Mouse (Mus musculus): ENCODE measurements around the gene Faf2.

The Faf2 gene

DNA sequence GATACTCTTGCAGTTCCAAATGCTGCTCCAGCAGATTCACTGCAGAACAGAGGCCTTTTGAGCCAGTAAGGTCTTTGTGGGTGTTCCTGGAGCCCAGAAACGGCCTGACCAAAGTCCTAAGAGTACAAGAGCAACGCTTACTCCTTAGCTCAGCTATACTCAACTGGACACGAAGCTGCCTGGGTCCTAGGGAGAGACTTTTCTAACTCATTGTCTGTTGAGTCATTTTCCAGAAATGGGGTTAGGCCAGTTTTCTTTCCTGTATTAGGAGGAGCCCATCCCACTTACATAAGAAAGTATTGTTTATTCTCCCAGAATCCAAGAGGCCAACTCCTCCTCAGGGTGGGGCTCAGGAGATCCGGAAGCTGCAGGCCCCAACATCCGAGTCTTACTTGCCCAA, 16.2 kb upstream of the Faf2 start:
- DNase-seq (ENCODE audit: low read depth, low spot score), result no peak

DNA sequence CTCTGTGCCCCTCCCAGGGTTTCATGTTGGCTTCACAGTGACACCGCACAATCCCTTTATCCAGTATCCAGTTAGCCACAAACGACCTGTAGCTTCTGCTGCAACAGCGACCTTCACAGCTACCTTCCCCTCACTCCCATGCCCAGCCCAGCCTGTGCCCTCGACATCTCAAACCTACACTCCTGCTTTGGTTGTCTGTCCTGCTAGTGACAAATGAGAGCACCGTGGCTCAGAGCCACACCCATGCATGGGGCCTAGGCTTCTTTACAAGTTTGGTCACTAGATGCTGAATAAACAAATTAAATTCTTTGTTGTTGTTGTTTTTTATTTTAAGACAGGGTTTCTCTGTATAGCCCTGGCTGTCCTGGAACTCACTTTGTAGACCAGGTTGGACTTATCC, 14.4 kb upstream of the Faf2 start:
- no peak for DNase-seq (ENCODE audit: low read depth, low spot score)

DNA sequence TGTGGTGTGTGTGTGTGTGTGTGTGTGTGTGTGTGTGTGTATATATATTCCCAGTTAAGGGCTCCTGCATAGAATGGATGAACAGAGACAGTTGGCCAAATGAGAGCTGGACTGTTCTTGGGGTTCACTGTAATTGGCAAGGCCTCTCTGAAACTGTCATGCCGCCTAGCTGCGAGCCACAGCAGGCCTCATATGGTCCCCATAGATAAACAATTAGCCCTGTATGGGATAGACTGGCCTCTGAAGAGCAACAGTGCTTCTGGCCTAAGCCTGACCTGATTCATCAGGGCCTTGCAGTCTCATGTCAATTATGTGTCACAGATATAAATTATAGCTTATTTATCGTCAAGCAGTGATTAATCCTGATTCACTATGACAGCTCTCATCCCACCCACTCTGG, 13.6 kb upstream of the Faf2 start:
- DNase-seq (ENCODE audit: low read depth, low spot score), result no peak

DNA sequence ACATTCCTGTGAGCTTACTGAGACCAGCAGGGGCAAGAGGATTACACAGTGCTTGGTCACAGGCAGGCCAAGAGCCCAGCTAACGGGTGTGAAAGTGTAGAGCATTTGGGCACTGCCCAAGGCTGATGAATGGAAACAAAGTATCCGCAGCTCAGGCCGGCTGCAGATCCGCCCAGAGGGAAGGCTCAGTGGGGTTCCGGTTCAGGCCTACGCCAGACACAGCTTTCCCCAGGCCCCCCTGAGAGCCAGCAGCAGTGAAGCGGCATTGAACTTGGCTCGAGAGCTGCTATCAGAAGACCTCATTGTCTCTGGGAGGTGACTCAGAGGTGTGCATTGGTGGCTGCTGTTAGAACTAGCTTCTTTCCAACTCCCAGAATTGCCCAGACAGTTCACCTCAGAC, 12.9 kb upstream of the Faf2 start:
- DNase-seq (ENCODE audit: low read depth, low spot score), result no peak

DNA sequence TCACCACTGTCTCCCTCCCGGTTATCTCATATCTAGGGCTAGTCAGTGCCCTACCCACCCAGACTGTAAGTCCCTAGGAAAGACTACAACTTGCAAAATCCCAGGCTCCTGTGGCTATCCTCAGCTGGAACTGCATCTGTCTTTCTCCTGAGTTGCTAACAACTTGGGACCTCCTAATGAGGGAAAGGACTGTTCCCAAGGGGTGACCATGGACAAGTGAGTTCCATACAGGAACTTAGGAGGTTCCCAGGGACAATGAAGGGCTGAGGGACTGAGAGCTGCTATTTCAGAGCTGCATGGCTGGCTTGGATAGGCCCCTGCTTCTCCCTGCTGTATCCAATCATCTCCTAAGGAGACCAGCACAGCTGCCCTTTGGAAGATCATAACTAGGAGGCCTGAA, 12.3 kb upstream of the Faf2 start:
- no peak for DNase-seq (ENCODE audit: low read depth, low spot score)

DNA sequence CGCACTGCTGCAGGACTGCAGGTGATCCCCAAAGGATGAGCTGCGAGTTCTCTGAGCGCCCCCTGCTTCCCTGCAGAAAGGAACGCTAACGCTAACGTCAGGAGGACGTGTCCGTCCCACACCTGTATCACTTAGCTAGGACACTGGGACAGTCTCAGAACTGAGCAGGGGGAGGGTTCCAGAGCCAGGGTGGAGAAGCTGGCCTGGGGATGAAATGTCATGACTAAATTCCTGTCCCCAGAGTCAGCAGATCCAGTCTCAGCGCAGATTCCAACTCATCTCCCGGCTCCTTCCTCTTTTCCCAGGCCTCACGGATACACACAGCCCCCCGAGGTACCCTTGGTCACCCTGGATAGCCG, 11.0 kb upstream of the Faf2 start:
- DNase-seq (ENCODE audit: low read depth, low spot score), result no peak

DNA sequence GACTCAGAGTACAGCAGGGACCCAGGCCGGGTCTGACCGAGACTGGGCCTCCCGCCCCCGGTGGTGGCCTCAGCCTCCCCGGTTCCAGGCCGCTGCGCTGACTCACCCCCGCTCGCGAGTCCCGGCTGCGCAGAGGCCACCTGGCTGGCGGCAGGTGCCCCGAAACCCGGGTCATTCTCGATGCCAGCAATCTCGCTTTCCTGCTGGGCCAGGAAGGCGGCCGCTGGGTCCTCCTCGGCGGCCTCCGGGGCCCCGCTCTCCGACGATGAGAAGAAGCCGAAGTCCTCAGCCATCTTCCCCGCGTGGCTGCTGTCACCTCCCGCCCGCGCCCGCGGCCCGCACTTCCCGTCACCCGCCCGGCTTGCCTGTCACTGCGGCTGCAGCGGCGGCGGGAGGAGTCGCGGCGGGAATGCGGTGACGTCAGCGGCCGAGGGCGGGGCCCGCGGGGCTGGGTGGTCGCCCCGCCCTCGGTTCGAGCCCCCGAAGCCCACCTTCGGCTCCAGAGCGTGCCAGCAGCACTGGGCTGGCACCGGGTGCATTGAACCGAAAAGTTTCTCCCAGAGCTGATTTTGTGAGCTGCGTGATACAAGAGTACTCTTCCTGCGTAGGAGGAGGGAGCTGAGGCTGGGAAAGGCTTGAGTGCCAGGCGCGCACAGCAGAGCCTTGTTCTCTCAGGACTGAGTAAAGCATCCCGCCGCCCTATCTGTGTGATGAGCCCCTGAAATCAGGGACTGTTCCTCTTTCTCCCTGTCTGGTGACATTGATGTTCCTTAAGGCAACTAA, 10.4 kb upstream of the Faf2 start, which contains the start of gene Cltb:
Cltb (minus strand) TSS at position 373 of the 783 bp plus-strand sequence.
- peak; percentile 86 for DNase-seq (ENCODE audit: low read depth, low spot score)

DNA sequence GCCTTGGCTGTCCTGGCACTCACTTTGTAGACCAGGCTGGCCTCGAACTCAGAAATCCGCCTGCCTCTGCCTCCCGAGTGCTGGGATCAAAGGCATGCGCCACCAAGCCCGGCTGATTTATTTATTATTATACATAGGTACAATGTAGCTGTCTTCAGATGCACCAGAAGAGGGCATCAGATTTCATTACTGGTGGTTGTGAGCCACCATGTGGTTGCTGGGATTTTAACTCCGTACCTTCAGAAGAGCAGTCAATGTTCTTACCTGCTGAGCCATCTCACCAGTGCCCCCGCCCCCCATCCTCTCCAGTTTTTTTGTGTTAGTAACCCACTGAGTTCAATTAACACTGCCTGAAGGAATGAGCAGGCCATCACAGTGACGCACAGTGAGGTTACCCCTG, 8.4 kb upstream of the Faf2 start:
- peak; percentile 25 for DNase-seq (ENCODE audit: low read depth, low spot score)

DNA sequence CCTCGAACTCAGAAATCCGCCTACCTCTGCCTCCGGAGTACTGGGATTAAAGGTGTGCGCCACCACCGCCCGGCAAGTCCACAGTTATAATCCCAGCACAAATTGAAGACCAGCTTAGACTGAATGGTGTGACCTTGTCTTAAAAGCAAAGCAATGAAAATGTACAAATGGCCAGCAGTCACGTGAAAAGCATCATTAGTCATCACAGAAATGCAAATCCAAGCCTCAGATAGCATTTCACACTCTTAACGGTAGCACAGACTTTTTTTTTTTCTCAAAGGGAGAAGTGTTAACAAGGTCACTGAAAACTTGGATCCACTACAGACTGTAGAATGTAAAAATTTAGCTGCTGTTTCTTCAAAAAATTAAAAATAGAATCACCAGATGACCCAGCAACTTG, 5.3 kb upstream of the Faf2 start:
- DNase-seq (ENCODE audit: low read depth, low spot score), result no peak

DNA sequence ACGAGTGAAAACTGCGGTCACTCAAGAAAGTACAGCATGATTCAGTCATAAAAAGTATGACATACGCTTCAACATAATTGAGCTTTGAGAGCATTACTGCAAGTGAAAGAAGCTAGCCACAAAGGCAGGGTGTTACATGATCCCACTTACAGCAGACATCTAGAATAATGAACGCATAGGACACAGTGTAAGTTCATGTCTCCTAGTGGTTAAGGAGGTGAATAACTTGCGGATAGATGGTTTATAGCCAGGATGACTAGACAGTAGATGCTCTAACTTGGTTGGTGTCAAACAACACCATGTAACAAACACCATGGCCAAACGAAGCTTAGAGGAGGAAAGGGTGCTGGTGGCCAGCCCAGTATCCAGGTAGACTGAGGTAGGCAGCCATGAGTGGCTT, 4.6 kb upstream of the Faf2 start:
- DNase-seq (ENCODE audit: low read depth, low spot score), result peak; percentile 14

DNA sequence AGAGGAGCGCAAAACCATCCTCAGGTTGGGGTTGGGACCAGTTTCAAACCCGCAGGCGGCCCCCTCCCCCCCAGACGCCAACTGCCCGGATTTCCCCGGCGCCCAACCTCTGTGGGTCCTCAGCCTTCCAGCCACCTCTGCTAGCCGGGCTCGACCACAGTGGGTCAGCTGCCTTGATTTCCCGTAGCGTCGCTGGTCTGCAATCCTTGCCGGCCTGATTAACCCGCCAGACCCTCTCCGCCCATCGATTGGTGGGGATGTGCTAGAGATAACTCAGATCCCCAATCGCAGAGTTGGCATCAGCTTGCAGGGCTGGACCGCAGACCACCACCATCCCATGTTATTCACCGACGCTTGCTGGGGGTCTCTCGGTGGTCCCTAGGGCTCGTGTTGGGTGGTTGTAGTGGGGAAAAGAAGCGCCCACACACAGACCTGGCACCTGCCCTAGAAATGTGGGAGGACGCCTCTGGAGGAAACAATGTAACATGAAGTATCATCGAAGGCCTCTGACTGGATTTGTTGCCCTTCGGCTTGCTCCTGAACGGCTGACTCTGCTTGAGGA, 457 bp downstream of the Faf2 start:
- peak; percentile 51 for DNase-seq (ENCODE audit: low read depth, low spot score)

DNA sequence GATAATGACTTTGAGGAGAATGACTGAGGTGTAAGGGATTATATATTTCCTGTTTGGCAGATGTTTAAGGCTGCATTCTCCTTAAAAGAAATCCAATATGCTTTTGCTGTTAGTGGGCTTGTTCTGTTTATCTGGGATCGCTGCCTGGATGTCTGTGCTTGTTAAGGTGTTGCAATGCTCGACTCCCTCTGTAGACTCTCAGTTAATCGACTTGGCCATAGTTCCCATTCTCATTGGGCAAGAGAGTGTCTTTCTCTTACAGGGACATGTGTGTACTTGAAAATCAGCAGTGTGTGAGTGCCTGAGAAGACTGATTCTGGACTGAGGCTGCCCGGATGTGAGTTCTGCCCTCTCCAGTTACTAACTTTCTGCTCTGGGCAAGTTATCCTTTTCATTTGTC, 7.5 kb downstream of the Faf2 start:
- DNase-seq (ENCODE audit: low read depth, low spot score), result no peak

DNA sequence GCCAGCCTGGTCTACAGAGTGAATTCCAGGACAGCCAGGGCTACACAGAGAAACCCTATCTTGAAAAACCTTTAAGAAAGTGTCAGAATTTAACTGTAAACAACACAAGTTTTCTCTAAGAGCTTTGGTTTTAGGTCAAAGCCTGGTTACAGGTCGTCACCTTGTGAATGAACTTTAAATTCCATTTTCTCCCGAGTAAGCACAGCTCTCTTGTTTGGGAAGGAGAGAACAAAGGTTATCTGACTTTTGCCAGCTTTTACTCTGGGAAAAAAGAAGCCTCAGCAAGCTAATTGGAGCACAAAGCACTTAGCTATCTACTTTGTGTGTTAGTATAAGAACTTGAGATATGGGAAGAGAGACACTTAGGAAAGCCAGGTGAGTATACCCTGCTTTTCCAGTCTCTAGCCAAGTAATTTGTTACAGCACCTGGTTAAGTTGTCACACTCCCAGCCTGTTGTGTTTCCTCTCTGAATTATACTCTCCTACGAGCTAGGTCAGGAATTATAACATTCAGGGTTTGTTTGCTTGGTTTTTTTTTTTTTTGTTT, 11.2 kb downstream of the Faf2 start:
- no peak for DNase-seq (ENCODE audit: low read depth, low spot score)

DNA sequence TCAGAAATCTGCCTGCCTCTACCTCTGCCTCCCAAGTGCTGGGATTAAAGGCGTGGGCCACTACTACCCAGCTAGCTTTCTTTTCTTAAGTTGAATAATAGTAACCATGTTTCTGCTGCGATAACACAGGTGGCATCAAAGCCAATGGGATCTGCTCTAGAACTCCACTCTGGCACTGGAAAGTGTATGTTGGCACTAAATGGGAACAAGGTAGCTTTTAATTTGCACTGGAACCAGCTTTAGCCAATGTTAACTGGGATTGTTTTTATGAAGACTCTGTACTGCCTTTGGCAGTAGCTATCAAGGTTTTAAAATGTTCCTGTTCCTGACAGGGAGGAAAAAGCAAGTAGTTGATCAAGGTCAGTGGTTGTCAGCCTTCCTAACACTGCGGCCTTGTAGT, 13.4 kb downstream of the Faf2 start:
- no peak for DNase-seq (ENCODE audit: low read depth, low spot score)

DNA sequence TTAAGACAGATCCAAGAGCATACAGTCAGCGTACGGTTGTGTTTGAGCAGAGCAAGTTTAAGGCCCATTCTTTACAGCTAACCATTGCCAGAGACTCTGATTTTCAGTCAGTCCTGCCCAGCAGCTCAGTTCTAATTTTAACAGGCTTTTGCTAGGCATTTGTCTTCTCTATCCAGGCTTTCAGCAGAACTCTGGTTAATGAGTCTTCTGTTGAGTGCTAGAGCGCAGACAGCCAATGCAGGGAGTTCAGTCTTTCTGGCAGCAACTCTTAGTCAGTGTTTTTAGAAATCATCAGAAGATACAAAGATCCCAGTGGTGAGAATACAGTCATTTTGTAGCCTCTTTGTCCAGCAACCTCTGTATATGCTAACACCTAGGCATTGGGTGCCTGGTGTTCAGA, 28.9 kb downstream of the Faf2 start:
- DNase-seq (ENCODE audit: low read depth, low spot score), result no peak

DNA sequence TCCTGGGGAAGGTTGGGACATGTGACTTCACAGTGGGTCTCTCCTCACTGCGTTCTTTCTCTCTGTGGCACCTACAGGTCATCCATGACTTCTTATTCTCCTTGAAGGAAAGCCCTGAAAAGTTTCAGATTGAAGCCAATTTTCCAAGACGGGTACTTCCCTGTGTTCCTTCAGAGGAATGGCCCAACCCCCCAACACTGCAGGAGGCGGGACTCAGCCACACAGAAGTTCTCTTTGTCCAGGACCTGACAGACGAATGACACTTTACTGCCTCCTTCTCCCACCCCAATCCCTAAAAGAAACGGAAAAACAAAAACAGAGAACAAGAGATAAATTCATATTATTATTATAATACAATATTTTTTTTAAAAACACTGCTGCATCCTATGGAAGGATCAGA, 39.3 kb downstream of the Faf2 start:
- DNase-seq (ENCODE audit: low read depth, low spot score), result no peak

DNA sequence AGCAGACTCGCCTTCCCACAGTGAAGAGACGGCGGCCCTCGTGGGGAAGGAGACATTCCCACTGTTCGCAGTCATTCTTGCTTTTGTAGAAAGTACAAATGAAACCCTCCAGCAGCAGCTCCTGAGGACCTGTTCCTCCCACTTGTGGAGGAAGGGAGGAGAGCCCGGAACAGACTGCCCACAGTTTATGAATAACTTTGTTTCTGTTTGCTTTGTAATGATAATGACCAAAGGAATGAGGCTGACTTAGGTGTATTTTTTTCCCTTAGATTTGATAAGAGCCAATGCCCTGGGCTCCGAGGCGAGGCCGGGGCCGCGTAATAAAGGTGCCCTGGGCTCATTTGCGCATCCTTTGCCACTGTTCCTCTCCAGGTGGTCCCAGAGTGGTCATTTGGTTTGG, 39.8 kb downstream of the Faf2 start:
- no peak for DNase-seq (ENCODE audit: low read depth, low spot score)

DNA sequence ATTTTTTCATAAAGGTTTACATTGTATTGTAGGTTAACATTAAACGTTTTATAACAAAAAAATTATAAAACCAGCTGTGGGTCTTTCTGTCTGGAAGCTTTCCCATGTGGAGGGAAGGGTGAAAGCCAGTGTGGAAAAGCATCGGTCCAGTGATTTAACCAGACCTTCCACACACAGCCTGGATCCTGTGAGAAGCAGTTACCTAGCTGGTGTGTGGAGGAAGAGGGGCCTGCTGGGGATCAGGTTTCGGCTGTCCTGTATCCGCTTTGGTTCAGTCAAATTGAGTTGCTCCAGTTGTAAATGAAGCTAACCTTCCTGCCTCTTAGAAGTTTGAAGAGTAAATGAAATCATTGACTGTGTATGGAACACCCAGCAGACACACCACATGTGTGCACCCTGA, 42.4 kb downstream of the Faf2 start:
- no peak for DNase-seq (ENCODE audit: low read depth, low spot score)

DNA sequence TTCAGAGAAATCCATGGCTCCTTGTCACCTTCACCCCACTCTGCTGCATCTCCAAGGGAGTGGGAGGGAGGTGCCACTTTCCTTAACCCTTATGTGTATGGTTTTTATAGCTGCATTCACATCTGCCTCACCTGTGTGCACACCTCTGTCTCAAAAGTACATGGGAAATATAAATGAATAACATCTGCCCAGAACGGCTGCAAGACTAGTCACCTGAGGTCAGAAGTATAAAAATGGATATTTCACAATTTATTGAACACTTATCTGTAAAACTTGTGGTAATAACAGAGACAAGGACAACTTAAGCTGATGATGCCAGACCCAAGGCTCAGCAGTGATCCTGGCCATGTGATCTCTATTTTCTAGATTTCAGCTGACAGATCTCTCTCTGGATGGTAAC, 42.9 kb downstream of the Faf2 start:
- no peak for DNase-seq (ENCODE audit: low read depth, low spot score)

DNA sequence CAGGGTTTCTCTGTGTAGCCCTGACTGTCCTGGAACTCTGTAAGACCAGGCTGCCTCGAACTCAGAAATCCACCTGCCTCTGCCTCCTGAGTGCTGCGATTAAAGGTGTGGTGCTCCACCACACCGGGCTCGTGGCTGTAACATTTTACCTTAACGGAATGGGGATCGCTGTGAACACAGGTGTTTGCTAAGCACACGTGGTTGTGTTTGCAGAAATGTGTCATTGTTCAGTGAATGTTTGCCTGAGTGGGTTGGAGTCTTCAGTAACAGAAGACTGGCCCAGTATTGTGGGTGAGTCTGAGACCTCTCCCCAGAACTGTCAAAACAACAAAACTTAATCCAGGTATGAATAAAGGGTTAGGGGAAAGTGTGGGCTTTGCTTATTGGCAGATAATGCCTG, 43.5 kb downstream of the Faf2 start:
- DNase-seq (ENCODE audit: low read depth, low spot score), result no peak

DNA sequence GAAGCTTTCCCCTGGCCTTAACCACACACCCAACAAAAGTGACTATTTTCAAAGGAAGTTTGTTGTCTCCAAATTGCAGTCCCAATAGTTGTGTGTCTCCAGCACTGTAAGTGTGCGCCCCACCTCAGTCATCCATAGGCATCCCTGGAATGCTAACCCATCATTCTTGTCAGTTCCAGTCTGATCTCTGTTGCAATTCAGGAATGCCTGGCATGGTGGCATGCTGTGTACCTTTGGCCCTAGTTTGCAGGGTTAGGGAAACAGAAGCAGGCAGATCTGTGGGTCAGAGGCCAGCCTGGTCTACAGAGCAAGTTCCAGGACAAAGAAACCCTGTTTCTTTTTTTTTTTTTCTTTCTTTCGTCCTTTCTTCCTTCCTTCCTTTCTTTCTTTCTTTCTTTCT, 48.9 kb downstream of the Faf2 start:
- no peak for DNase-seq (ENCODE audit: low read depth, low spot score)

DNA sequence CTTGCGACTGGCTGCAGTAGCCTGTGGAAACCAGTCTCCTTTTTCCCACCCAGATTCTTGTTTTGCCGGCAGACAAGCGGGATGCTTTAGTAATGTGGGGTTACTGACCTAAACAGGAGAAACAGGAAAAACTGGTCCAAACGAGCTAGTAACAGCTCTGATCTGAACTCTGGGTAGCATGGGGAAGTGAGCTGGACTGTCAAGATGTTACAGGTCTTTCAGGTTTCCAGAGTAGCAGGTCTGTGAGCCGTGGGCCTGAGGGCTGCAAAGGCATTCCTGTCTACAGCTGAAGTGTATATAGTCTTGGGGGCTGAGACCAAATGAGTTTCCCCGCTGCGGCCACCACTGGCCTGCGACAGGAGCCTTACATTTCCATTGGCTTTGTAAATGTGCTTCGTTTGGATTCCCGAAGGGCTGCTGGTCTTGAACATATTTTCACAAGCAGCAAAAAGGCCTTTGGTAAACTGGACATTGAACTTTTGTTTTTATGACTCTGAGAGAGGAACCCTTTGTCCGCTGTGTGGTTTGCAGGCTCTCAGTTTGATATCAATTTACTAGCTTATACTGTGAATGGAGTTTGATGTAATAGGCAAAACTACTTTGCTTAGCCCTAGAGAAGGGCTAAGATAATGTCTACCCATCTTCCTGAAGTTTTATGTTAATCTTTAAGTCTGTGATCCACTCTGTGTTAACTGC, 54.5 kb downstream of the Faf2 start:
- DNase-seq (ENCODE audit: low read depth, low spot score), result no peak

DNA sequence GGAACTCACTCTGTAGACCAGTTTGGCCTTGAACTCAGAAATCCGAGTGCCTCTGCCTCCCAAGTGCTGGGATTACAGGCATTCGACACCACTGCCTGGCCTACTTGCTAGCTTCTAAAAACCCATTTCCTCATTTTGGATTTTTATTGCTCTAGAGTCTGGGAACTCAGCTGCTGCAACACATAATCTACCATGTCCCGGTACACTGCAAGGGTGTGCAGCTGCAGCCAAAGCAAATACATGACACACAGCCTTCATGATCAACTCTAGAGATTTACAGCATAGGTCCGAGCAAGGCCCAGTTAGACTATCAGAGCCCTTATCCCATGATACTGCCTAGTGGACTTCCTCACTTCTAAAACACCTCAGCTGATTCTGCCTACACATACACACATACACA, 56.7 kb downstream of the Faf2 start:
- no peak for DNase-seq (ENCODE audit: low read depth, low spot score)
